Mouse (Mus musculus): Measurements from ENCODE around the gene Foxs1. TPM values are rescaled to one million over a fixed set of nuclear protein-coding genes. Genes with fewer than 3 reads are reported as not detected.
A peak's percentile ranks its signal among the peaks of the same experiment; 100 is the strongest.

Gene Foxs1
- polyA plus RNA-seq, 1 experiment from 2014 or later: 3.4 TPM

DNA sequence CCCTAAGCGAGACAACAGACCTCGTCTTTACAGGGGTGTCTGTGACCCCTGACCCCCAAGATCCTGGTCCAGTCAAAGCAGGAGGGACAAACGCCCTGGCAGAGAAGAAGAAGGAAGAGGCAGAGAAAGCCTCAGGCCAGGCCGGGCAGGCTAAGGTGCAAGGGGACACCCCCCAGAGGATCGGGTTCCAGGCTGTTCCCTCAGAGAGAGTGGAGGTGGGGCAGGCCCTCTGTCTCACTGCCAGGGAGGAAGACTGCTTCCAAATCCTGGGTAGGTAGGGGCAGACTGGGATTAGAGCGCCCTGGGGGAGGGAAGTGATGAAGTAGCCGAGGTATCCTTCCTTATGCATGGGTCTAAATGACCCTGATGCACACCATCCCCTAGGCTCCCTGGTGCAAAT lies 19.5 kb downstream of the Foxs1 start:
- Histone ChIP-seq H3K9ac (no peak overlapping the region), H3K4me2 (replicated peaks) (no peak overlapping the region), H3K36me3 (no peaks in the 10 kb centered on the region), H3K4me3 (replicated peaks) (no peak overlapping the region), H3K27ac (replicated peaks) (no peak overlapping the region), H3K27me3 (peaks cover 55% of the 10 kb centered on the region), H3K4me1 (peaks cover 13% of the 10 kb centered on the region), H3K9me3 (replicated peaks) (no peaks in the 10 kb centered on the region)
- no peak for ATAC-seq (ENCODE audit: insufficient number of reproducible peaks, low FRiP score, low TSS enrichment, low read depth)
- WGBS: 21% methylated on average over 7 of the region's 7 CpGs

DNA sequence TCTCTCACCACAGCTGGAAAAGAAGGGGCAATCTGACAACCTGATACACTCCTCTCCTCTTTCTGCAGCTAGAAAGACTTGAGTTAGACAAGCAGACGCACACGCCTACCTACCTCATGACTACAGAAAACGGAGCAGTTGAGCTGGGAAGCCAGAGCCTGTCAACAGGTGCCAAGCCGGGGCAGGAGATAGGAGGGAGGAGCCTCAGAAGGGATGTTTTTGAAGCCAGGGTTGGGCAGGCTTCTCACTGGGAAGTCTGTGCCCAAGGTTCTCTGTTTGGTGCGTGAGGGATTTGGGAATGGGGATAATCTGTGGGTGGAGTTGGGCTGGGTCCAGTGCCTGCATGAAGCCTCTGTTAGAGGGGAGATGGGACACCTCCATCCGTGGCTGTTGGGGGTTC lies 21.6 kb downstream of the Foxs1 start:
- ATAC-seq (ENCODE audit: insufficient number of reproducible peaks, low FRiP score, low TSS enrichment, low read depth): no peak
- whole genome bisulfite sequencing: 36% methylated on average over 6 of the region's 6 CpGs
- Histone ChIP-seq H3K36me3 (no peaks in the 10 kb centered on the region), H3K27ac (replicated peaks) (no peak overlapping the region), H3K4me2 (replicated peaks) (no peak overlapping the region), H3K27me3 (peaks cover 46% of the 10 kb centered on the region), H3K9ac (no peak overlapping the region), H3K9me3 (replicated peaks) (no peaks in the 10 kb centered on the region), H3K4me3 (replicated peaks) (no peak overlapping the region), H3K4me1 (peaks cover 26% of the 10 kb centered on the region)

GRCm38 (mm10) chr2:152911031-152911430 lies 22.0 kb downstream of the Foxs1 start, which contains the start of gene Mylk2:
Gene Mylk2, plus strand, starts transcription at chr2:152911352.
- no peak within 1 kb of the TSS for H3K27ac ChIP-seq (replicated peaks)
- no peak within 1 kb of the TSS for H3K4me3 ChIP-seq (replicated peaks)
- no peaks in the 10 kb centered on the region for H3K9me3 ChIP-seq (replicated peaks)
- H3K4me2 ChIP-seq (replicated peaks): no peak within 1 kb of the TSS
- ATAC-seq (ENCODE audit: insufficient number of reproducible peaks, low FRiP score, low TSS enrichment, low read depth): no peak
- H3K36me3 ChIP-seq: no peaks in the 10 kb centered on the region
- H3K9ac ChIP-seq: no peak within 1 kb of the TSS
- H3K4me1 ChIP-seq: peaks cover 29% of the 10 kb centered on the region
- 27% methylated on average over 12 of the region's 12 CpGs for WGBS
- peaks cover 46% of the 10 kb centered on the region for H3K27me3 ChIP-seq

DNA sequence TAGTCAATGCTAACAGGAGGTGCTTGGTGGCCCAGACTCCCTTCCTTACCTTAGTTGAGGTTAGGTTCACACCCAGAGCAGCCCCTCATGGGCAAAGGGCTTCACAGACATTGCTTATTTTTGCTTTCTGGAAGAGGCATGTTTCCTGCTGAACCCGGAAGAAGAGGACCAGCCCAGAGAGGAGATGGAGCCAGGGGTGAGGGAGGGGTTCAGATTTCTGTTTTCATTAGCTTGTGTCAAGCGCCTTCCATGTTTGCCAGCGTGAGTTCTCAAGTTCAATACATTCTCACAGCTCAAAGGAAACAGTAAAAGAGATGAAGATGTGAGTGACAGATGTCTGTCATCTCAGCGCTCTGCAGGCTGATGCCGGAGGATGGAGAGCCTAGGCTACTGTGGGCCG lies 23.2 kb downstream of the Foxs1 start:
- no peak overlapping the region for H3K4me2 ChIP-seq (replicated peaks)
- no peak for ATAC-seq (ENCODE audit: insufficient number of reproducible peaks, low FRiP score, low TSS enrichment, low read depth)
- H3K36me3 ChIP-seq: no peaks in the 10 kb centered on the region
- H3K4me3 ChIP-seq (replicated peaks): no peak overlapping the region
- H3K27ac ChIP-seq (replicated peaks): no peak overlapping the region
- 73% methylated on average over 6 of the region's 6 CpGs for WGBS
- peaks cover 36% of the 10 kb centered on the region for H3K4me1 ChIP-seq
- peaks cover 40% of the 10 kb centered on the region for H3K27me3 ChIP-seq
- H3K9me3 ChIP-seq (replicated peaks): no peaks in the 10 kb centered on the region
- H3K9ac ChIP-seq: no peak overlapping the region

DNA sequence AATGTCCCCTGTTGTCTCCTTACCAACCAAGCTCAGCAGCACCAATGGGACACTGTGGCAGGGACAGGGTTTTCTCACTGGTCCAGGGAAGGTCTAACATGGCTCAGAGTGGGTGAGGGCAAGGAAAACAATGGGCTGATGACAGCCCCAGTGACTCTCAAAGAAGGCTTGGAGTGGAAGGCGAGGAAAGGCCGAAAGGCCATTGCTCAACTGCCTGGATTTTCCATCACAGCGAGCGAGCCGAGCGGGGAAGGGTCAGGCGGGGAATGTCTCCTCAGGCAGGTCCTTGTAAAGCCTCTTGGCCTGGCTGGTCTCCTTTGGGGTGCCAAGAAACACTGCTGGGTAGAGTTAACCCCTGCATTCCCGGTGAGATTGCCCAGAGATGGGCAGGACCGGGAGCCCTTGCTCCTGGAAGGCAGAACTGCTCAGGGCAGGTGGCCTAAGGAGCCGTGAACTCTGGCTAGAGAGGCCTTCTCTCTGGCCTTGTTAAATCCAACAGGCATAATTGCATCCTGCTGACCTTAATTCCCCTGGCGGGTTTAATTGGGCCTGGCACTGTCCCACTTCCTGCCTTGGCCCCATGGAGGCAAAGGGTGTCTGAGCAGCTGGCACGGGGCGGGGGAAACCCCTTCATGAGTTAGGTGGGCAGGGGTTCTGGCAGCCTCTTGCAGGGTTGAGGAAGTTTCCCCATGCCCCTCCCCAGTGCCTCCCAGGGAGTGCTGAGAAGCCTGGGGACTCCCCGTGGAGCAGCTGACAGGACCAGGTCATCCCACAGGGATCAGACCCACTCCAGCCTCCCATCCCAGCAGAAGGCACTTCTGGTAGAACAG lies 25.7 kb downstream of the Foxs1 start:
- ATAC-seq (ENCODE audit: insufficient number of reproducible peaks, low FRiP score, low TSS enrichment, low read depth): no peak
- no peak overlapping the region for H3K4me3 ChIP-seq (replicated peaks)
- H3K4me1 ChIP-seq: peaks cover 30% of the 10 kb centered on the region
- no peak overlapping the region for H3K4me2 ChIP-seq (replicated peaks)
- H3K36me3 ChIP-seq: no peaks in the 10 kb centered on the region
- H3K27ac ChIP-seq (replicated peaks): no peak overlapping the region
- no peak overlapping the region for H3K9ac ChIP-seq
- 45% methylated on average over 14 of the region's 14 CpGs for WGBS
- peaks cover 22% of the 10 kb centered on the region for H3K27me3 ChIP-seq
- no peaks in the 10 kb centered on the region for H3K9me3 ChIP-seq (replicated peaks)

DNA sequence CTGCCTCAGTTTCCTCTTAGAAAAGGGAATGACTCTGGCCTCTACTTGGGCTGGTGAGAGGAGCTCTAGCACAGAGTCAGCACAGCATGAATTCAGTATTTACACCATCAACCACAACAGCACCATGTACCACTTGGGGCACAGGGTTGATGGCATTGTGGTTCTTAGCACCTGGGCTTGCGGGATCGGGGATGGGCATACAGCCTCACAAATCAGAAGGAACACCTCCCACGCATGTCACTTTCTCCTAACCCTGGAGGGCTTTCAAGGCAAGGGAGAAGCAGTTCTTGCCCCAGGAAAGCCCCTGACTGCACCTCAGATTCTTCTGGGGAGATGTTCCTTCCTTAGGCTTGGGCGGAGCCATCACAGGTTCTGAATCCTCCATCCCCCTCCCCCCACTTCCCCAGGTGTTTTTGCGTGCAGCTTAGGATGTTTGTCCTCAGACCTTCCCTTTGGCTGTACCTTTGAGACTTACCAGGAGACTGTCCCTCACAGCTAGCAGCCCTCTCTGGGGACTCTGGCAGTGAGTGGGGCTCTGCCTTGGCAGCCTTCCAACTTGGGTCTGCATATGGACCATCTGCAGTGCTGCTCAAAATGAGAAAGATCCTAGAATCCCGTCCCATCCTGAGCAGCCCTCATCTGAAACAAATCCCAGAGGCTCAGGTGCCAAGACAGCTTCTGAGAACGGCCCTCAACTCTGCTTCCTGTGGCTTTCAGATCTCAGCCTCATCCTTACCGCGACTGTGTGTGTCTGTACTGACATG lies 26.6 kb downstream of the Foxs1 start:
- Histone ChIP-seq H3K27me3 (peaks cover 14% of the 10 kb centered on the region), H3K9me3 (replicated peaks) (no peaks in the 10 kb centered on the region), H3K4me1 (peaks cover 30% of the 10 kb centered on the region), H3K9ac (no peak overlapping the region), H3K36me3 (no peaks in the 10 kb centered on the region), H3K4me2 (replicated peaks) (no peak overlapping the region), H3K27ac (replicated peaks) (no peak overlapping the region), H3K4me3 (replicated peaks) (no peak overlapping the region)
- no peak for ATAC-seq (ENCODE audit: insufficient number of reproducible peaks, low FRiP score, low TSS enrichment, low read depth)
- WGBS: 58% methylated on average over 9 of the region's 9 CpGs

DNA sequence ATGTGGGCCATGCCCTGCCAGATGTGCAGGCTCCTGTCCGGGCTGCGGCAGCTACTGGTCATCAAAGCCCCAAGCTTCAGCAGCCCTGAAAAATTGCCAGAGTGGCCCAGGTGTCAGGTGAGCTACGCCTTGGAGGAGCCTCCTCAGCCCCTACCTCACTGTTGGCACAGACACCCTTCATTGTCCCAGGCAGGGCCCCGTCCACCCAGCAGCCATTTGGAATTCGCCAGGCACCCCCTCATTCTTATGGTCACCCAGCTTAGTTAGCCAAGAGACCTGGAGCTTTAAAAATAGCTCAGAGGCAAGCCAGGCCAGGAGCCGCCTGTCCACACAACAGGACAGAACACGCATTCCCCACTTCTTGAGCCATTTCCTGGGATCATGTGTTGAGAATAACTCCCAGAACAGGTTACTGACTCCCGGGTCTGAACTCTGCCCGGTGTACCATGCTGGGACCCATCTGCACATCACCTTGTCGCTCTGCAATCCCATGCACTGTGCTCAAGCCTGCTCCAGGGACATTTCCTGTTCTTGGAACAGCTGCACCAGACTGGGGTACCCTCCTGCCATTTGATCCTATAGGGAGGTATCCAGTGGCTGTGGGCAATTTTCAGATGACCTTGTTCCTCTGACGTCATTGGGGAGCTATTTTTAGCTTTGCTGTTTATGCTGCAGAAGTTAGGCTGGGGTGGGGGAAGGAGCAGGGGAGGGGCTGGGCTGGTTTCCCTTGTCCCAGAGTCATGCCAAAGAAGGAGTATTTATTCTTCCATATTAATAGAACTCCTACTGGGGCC lies 27.8 kb downstream of the Foxs1 start:
- no peak overlapping the region for H3K9ac ChIP-seq
- peaks cover 1% of the 10 kb centered on the region for H3K27me3 ChIP-seq
- 39% methylated on average over 11 of the region's 11 CpGs for WGBS
- H3K36me3 ChIP-seq: no peaks in the 10 kb centered on the region
- no peak overlapping the region for H3K4me2 ChIP-seq (replicated peaks)
- H3K27ac ChIP-seq (replicated peaks): no peak overlapping the region
- peaks cover 25% of the 10 kb centered on the region for H3K4me1 ChIP-seq
- ATAC-seq (ENCODE audit: insufficient number of reproducible peaks, low FRiP score, low TSS enrichment, low read depth): peak; percentile 65; the same call in 1 of the 2 replicates
- H3K9me3 ChIP-seq (replicated peaks): no peaks in the 10 kb centered on the region
- no peak overlapping the region for H3K4me3 ChIP-seq (replicated peaks)

DNA sequence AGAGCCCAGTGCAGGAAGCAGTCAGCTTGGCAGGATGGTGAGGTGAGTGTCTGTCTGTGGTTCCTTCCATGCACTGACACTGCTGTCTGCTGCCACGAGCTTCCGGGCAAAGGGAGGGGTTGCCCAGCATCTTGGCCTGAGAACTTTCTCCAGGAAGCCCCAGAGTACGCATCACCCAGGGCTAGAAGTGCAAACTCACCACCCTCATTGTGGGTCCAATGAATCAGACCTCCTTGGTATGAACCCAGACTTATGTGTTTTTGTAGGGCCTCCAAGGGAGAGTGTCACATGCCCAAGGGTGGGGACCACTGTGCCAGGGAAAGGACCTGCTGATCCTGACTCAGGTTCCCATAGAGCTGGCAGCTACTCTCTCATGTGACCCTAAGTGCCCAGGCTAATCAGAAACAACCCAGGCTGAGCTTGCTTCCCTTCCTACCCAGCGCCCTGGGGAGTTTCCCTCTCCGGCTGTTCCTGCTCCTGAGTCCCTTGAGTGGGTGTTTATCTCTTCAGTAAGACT lies 28.8 kb downstream of the Foxs1 start:
- no peaks in the 10 kb centered on the region for H3K27me3 ChIP-seq
- no peak overlapping the region for H3K27ac ChIP-seq (replicated peaks)
- H3K9ac ChIP-seq: no peak overlapping the region
- no peak overlapping the region for H3K4me3 ChIP-seq (replicated peaks)
- H3K36me3 ChIP-seq: no peaks in the 10 kb centered on the region
- peaks cover 25% of the 10 kb centered on the region for H3K4me1 ChIP-seq
- ATAC-seq (ENCODE audit: insufficient number of reproducible peaks, low FRiP score, low TSS enrichment, low read depth): no peak
- H3K4me2 ChIP-seq (replicated peaks): no peak overlapping the region
- H3K9me3 ChIP-seq (replicated peaks): no peaks in the 10 kb centered on the region
- WGBS: 63% methylated on average over 5 of the region's 5 CpGs

DNA sequence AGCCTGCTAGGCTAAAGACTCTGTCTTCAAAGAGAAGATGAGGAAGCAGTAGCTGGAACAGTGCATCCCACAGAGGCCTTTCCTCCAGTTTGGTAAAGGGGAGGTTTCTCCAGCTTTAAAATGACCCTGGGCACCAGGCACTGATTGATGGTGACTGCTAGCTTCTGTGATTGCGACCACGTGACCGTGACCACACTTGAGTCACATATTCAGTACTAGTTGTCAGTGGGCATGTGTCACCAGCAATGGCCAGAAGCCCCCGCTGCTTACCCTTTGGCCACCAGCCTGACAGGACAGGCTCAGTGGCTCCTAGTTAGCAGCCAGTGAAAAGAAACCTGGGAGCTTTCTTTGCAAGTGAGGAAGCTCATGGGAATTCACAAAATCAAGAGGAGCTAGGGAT lies 29.4 kb downstream of the Foxs1 start:
- no peak for ATAC-seq (ENCODE audit: insufficient number of reproducible peaks, low FRiP score, low TSS enrichment, low read depth)
- H3K4me2 ChIP-seq (replicated peaks): no peak overlapping the region
- H3K36me3 ChIP-seq: no peaks in the 10 kb centered on the region
- H3K9me3 ChIP-seq (replicated peaks): no peaks in the 10 kb centered on the region
- H3K9ac ChIP-seq: no peak overlapping the region
- H3K27ac ChIP-seq (replicated peaks): no peak overlapping the region
- peaks cover 25% of the 10 kb centered on the region for H3K4me1 ChIP-seq
- H3K27me3 ChIP-seq: no peaks in the 10 kb centered on the region
- WGBS: 83% methylated on average over 4 of the region's 4 CpGs
- H3K4me3 ChIP-seq (replicated peaks): no peak overlapping the region

- no peak overlapping the region for H3K9ac ChIP-seq
- H3K4me3 ChIP-seq (replicated peaks): no peak overlapping the region
- WGBS: 21% methylated on average over 3 of the region's 3 CpGs
- no peaks in the 10 kb centered on the region for H3K9me3 ChIP-seq (replicated peaks)
- H3K27me3 ChIP-seq: no peaks in the 10 kb centered on the region
- H3K4me2 ChIP-seq (replicated peaks): no peak overlapping the region
- H3K27ac ChIP-seq (replicated peaks): no peak overlapping the region
- ATAC-seq (ENCODE audit: insufficient number of reproducible peaks, low FRiP score, low TSS enrichment, low read depth): no peak
- no peaks in the 10 kb centered on the region for H3K36me3 ChIP-seq
- peaks cover 24% of the 10 kb centered on the region for H3K4me1 ChIP-seq
Observed at GRCm38 (mm10) chr2:152902658-152903057, 30.4 kb downstream of the Foxs1 start.

- ATAC-seq (ENCODE audit: insufficient number of reproducible peaks, low FRiP score, low TSS enrichment, low read depth): no peak
- Histone ChIP-seq H3K4me1 (peaks cover 10% of the 10 kb centered on the region), H3K9ac (no peak overlapping the region), H3K4me2 (replicated peaks) (no peak overlapping the region), H3K4me3 (replicated peaks) (no peak overlapping the region), H3K27me3 (no peaks in the 10 kb centered on the region), H3K36me3 (no peaks in the 10 kb centered on the region), H3K27ac (replicated peaks) (no peak overlapping the region), H3K9me3 (replicated peaks) (no peaks in the 10 kb centered on the region)
- 90% methylated on average over 15 of the region's 15 CpGs for WGBS
Observed at GRCm38 (mm10) chr2:152901296-152901695, 31.7 kb downstream of the Foxs1 start.

Data from embryonic facial prominence, embryonic 15.5 days (tissue).